In genomic region chr3:96700376-96700775, GRCm38 (mm10) we compare ENCODE assay signal across 10 mouse cellular contexts. TPM values are rescaled to one million over a fixed set of nuclear protein-coding genes. Genes with fewer than 3 reads are reported as not detected.
A peak's percentile ranks its signal among the peaks of the same experiment; 100 is the strongest.
DNase-seq lines count a peak whose midpoint lies in the region; ATAC-seq lines count a peak whose summit lies in the region.
"Had no signal": no experiment of that assay in that cellular context is flagged by ENCODE, and none has a peak within 500 bp of the region (broad histone marks: within the 10 kb centered on the region; RNA-seq: fewer than 3 reads in every experiment).

No protein-coding gene starts in this region.

- H3K9ac ChIP-seq in liver, embryonic 11.5 days (ENCODE audit: low read depth, low read length), result no peak overlapping the region
- H3K9ac ChIP-seq: embryonic facial prominence, embryonic 13.5 days had no signal

- H3K9me3 ChIP-seq in liver, embryonic 11.5 days (ENCODE audit: control insufficient read depth, low read length), result no peaks in the 10 kb centered on the region
- H3K9me3 ChIP-seq: embryonic facial prominence, embryonic 13.5 days had no signal

- H3K27me3 ChIP-seq in liver, embryonic 11.5 days (replicated peaks; ENCODE audit: control insufficient read depth, insufficient read depth, low read length), result no peaks in the 10 kb centered on the region
- H3K27me3 ChIP-seq: embryonic facial prominence, embryonic 13.5 days had no signal

- no peak for ATAC-seq in liver, embryonic 11.5 days (replicated peaks; ENCODE audit: low FRiP score)
- no peak for ATAC-seq in granulocyte monocyte progenitor cell, adult 5-6 weeks (replicated peaks; ENCODE audit: poor library complexity, severe bottlenecking)

- peaks cover 5% of the 10 kb centered on the region for H3K4me1 ChIP-seq in liver, embryonic 11.5 days (replicated peaks; ENCODE audit: control insufficient read depth, insufficient read depth, low read length)

- H3K36me3 ChIP-seq in liver, embryonic 11.5 days (ENCODE audit: control insufficient read depth, insufficient read depth, low read length), result no peaks in the 10 kb centered on the region

- 45% methylated on average over 7 of the region's 7 CpGs for WGBS in liver, embryonic 11.5 days

- no peak overlapping the region for H3K4me2 ChIP-seq in liver, embryonic 11.5 days
- H3K4me2 ChIP-seq: embryonic facial prominence, embryonic 13.5 days had no signal

- DNase-seq in embryo, embryonic 10 days (ENCODE audit: low spot score), result peak; percentile 71
- DNase-seq in embryo, embryonic 9.5 days (ENCODE audit: extremely low spot score), result no peak
- DNase-seq in liver, result peak; percentile 38
- DNase-seq in liver, embryonic 11.5 days (ENCODE audit: low spot score), result no peak
- DNase-seq in R1 (ENCODE audit: low read depth, low spot score), result peak; percentile 79
- peak; percentile 54 for DNase-seq in naive thymus-derived CD4-positive, alpha-beta T cell, adult 2 months (ENCODE audit: low read depth)
- DNase-seq in urinary bladder, adult 2 months (ENCODE audit: low spot score), result no peak

- H3K27ac ChIP-seq in liver, embryonic 11.5 days (ENCODE audit: low read depth, low read length), result no peak overlapping the region
- H3K27ac ChIP-seq: embryonic facial prominence, embryonic 13.5 days had no signal

- H3K4me3 ChIP-seq in liver, embryonic 11.5 days (ENCODE audit: low read depth, low read length), result no peak overlapping the region
- H3K4me3 ChIP-seq: embryonic facial prominence, embryonic 13.5 days had no signal

RNA-seq across cellular contexts. Expression of gene Pias3, which starts 4.2 kb away (rescaled TPM):
- 19.6 and 21.1 TPM in 2 replicates for polyA plus RNA-seq in liver, embryonic 11.5 days (2014; fragmentation: Nextera tagmentation; extraction: Ambion mirVana)
- 45.8 and 47.6 TPM in 2 replicates for polyA plus RNA-seq in urinary bladder, adult 2 months (2012; rRNA removed)
- 8.1 and 14.4 TPM in 2 replicates for total RNA-seq in granulocyte monocyte progenitor cell, adult 5-6 weeks (2014; fragmentation: Nextera tagmentation)
- total RNA-seq in granulocyte monocyte progenitor cell, adult 5-6 weeks (2017), result 3.3 and 8.2 TPM in 2 replicates

RNA-seq across cellular contexts. Expression of gene Nudt17, which starts 8.0 kb away (rescaled TPM):
- 2.4 and 2.5 TPM in 2 replicates for polyA plus RNA-seq in liver, embryonic 11.5 days (2014; fragmentation: Nextera tagmentation; extraction: Ambion mirVana)
- polyA plus RNA-seq in urinary bladder, adult 2 months (2012; rRNA removed), result 2.5 and 2.9 TPM in 2 replicates
- not detected in 2 replicates for total RNA-seq in granulocyte monocyte progenitor cell, adult 5-6 weeks (2014; fragmentation: Nextera tagmentation)
- 0.31 TPM in 1 of 2 replicates, not detected in the other for total RNA-seq in granulocyte monocyte progenitor cell, adult 5-6 weeks (2017)
- total RNA-seq: megakaryocyte-erythroid progenitor cell, adult 5-6 weeks had no signal

RNA-seq across cellular contexts. Expression of gene Polr3c, which starts 27.1 kb away (rescaled TPM):
- polyA plus RNA-seq in liver, embryonic 11.5 days (2014; fragmentation: Nextera tagmentation; extraction: Ambion mirVana), result 41.4 and 44.1 TPM in 2 replicates
- 32.7 and 35.8 TPM in 2 replicates for polyA plus RNA-seq in urinary bladder, adult 2 months (2012; rRNA removed)
- total RNA-seq in granulocyte monocyte progenitor cell, adult 5-6 weeks (2014; fragmentation: Nextera tagmentation), result 30.8 and 38.8 TPM in 2 replicates
- 22.4 and 22.5 TPM in 2 replicates for total RNA-seq in granulocyte monocyte progenitor cell, adult 5-6 weeks (2017)

RNA-seq across cellular contexts. Expression of gene Rnf115, which starts 27.1 kb away (rescaled TPM):
- 49.6 and 51.5 TPM in 2 replicates for polyA plus RNA-seq in liver, embryonic 11.5 days (2014; fragmentation: Nextera tagmentation; extraction: Ambion mirVana)
- polyA plus RNA-seq in urinary bladder, adult 2 months (2012; rRNA removed), result 29.3 and 31.0 TPM in 2 replicates
- 41.1 and 65.6 TPM in 2 replicates for total RNA-seq in granulocyte monocyte progenitor cell, adult 5-6 weeks (2014; fragmentation: Nextera tagmentation)
- 55.3 and 71.5 TPM in 2 replicates for total RNA-seq in granulocyte monocyte progenitor cell, adult 5-6 weeks (2017)

RNA-seq across cellular contexts. Expression of gene Ankrd35, which starts 30.4 kb away (rescaled TPM):
- polyA plus RNA-seq in liver, embryonic 11.5 days (2014; fragmentation: Nextera tagmentation; extraction: Ambion mirVana), result 0.32 and 0.40 TPM in 2 replicates
- 9.5 TPM in 2 replicates for polyA plus RNA-seq in urinary bladder, adult 2 months (2012; rRNA removed)
- total RNA-seq in granulocyte monocyte progenitor cell, adult 5-6 weeks (2014; fragmentation: Nextera tagmentation), result not detected in 2 replicates
- not detected in 2 replicates for total RNA-seq in granulocyte monocyte progenitor cell, adult 5-6 weeks (2017)
- total RNA-seq: megakaryocyte-erythroid progenitor cell, adult 5-6 weeks had no signal

Comparison
In these comparisons a context has a peak if more than half of its experiments do, and no peak if none do; other contexts are left out.
1. DNase-seq: peak in embryo, embryonic 10 days (single experiment), liver (single experiment), R1 (single experiment) and naive thymus-derived CD4-positive, alpha-beta T cell, adult 2 months (single experiment); none in embryo, embryonic 9.5 days (single experiment), liver, embryonic 11.5 days (single experiment) and urinary bladder, adult 2 months (single experiment).